Mouse (Mus musculus) gastrocnemius, postnatal 36 days (tissue): ENCODE measurements around the gene Cfap299. TPM values are rescaled to one million over a fixed set of nuclear protein-coding genes. Genes with fewer than 3 reads are reported as not detected.

Source experiments
- DNase-seq, 2 experiments: peaks; one replicate each; pipeline ENCODE4 v3.0.0; 2022
- intact Hi-C: fragments of 180-260 bp; cut with DNase I; formaldehyde crosslinking; loops from one replicate; pipeline ENCODE4 v1.15.1; 2025
- total RNA-seq, 2 experiments: library from RNA; stranded (reverse); gene quantifications; 2 replicates each; pipeline ENCODE4 v1.2.3; 2021

Cfap299 gene
- total RNA-seq, 2 experiments from 2014 or later = not detected

DNA sequence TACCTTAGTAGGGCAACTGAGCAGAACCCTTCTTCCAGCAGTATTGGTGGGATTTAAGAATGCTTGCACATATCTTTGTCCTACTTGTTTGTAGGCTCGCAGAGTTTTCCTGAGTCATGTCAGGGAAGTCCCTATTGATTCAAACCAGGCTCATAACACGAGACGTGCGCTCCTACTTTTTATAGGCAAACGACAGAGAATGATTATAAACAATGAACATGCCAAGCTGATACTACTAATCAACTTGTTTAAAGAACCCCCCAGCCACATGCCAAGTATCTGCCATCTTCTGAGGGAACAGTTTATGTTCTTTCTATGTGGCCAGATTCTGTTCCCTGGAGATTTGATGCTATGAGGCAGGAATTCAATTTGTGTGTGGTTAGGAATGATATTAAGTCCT lies 251.7 kb downstream of the Cfap299 start:
- intact Hi-C loops = no loop called here
- DNase-seq = no peak

DNA sequence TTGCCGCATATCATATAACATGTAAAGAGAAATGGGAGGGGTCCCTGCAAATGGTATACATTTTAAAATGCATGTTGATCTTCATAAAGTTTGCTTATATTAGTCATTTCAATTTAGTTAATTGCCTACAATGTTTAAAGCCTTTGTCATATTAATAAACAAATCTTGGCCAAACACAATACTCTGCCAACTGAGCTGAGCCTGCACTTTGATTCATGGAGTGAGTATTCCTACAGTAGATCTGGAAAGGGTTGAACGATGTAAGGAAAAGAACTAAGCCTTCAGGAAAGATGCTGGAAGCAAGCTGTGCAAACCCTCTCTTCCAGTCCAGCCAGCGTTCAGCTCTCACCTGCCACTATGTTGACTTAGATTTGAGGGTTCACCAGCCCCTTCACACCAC lies 252.9 kb downstream of the Cfap299 start:
- DNase-seq = no peak
- intact Hi-C loops = no loop called here

DNA sequence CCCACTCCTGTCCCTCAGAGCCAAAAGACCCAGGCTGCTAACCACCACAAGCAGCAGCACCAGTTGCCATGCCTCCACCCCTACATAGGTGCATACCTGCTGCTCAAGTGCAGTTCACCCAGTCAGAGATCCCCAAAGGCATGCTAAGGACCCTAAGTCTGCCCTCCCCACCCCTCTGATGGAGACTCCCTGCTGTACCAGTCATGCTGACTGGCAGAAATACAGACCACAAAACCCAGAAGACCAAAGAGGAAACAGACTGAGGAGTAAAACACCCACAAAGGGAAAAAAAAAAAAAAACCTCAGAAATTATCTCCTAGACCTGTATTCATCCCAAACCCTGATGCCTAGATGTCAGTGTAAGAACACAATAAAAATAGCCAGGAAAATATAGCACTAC lies 256.8 kb downstream of the Cfap299 start:
- no peak for DNase-seq
- intact Hi-C loops = no loop called here

DNA sequence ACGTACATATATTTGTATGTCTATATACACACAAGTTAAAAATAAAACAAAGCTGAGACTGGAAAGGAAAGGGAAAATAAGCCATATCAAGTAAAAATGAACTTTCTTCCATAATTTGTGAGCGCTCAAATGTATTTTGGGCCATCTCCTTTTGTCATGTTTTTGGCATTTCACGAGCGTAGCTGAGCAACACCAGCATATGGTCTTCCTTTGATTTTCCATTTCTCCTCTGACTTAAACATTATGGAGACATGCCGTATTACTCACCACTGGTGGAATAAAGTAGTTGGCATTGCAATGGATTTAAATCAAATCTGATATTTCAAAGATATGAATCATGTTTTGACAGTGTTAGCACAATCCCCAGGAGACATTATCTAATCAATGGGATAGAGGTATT lies 284.4 kb downstream of the Cfap299 start:
- intact Hi-C loops = no loop called here
- DNase-seq = no peak

DNA sequence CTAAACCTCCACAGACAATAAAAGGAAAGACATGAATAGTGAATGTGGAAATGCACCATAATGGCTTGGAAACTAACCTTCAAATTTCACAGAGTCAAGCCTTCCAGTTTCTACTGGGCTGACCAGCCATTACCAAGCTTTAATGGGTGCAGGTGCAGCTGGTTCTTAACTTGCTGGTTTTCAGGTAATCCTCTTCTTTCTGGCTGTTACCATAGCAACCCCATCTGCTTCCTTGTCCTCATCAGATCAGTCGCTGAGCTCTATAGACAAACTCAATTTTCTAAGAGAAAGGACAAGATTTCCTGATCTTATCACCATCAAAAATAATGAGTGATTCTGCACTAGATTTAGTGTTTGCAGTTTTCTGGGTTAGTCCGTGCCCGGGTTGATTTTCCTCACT lies 287.8 kb downstream of the Cfap299 start:
- intact Hi-C loops = no loop called here
- no peak for DNase-seq

DNA sequence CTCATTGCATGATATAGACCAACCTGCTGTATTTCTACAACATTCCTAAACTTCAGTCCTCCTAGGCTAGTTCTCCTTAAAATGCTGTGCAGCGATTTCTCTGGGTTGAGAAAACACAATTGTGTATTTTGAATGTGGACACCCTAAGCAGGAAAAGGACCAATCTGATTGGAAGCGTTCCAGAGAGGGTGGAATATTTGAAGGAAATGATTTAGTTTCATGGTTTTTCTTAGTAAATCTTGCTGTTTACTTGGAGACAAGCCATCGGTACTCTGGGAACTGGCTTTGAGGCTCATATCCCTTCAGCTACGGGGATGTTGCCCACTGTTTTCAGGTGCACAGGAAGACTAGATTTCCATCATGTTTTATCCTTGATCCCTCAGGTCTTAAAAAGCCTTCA lies 288.3 kb downstream of the Cfap299 start:
- intact Hi-C loops = no loop called here
- DNase-seq = no peak

DNA sequence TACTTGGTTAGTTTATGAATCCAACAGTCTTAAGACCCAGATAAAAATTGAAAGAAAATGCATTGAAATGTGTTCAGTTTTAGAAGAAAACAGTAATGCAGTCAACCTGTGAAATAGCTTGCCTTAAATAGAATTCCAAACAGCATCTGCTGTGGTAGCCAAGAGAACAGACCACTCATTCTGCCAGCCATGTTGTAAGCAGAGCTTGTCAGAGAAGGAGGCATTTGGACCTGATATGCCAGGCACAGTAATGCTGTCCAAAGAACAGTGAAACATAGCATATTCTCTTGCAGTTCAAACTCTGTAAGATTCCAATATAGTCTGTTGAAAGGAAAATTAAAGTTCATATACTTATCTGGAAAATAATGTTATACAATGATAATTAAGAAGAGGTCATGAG lies 321.2 kb downstream of the Cfap299 start:
- no peak for DNase-seq
- intact Hi-C loops = no loop called here

DNA sequence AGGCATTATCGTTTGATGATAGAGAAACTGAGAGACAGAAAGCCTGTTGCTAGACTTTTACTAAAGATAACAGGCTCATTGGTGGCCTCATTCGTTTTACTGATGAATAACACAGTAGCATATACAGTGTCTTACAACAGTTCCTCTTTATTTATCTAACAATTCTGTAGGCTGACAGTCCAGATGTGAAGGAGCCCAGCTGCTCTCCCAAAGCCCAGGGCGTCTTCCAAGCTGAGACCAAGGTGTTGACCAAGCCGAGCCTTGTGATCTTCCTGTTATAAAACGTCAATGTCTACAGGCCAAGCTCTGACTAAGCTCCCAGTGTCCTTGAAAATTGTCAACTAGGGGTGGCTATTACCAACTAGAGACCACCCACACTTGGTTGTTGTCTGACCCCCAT lies 321.9 kb downstream of the Cfap299 start:
- intact Hi-C loops = no loop called here
- no peak for DNase-seq

DNA sequence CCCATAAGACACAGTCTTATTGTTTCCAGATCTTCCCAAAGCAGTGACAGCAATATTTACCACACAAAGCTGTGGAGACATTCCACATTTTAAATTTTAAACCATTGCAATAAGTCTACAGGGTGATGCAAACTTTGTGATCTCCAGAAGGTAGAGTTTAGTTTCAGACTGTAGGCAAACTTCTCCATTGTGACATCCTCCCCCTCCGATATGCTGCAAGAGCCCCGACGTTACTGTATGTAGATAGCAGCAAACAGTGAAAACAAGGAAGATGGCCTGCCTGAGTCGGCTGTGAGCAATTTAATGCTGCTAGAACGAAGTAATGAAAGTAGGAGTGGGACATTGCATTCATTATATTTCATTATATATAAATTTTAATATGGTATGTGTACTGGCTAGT lies 359.1 kb downstream of the Cfap299 start:
- DNase-seq = no peak
- intact Hi-C loops = no loop called here

DNA sequence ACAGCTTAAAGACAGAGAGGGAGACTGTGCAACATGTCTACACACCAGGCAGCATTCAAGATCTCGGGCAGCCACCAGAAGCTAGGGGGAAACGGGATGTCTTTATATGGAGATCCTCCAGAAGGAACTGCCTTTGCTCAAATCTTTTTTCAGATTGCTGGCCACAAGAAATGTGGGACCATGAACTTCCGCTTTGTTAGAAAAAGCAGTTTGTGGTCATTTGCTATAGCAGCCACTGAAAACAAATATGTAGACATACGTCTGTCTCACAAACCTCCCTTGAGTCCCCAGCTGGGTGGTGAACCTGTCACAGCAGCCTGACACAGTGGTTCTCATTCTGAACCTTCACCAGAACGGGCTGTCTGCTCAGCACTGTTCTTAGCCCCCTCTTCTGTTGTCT lies 363.0 kb downstream of the Cfap299 start:
- DNase-seq = no peak
- intact Hi-C loops = no loop called here

DNA sequence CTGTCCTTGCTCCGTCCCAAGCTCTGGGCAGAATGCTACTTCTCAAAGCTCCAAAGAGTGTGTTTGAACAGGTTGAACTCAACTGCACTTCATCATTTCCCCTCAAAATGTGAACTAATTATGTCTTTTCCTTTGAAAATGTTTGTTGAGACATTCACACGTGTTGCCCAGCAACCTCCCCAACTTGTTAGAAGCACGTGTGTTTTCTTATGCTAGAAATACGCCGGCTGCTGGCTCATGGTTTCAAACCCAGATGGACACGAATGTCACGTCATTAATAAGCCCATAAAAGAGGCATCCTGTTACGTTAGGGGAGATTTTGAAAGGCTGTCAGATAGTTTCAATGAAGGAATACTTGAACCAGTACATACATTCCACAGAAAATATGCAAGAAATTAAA lies 367.2 kb downstream of the Cfap299 start:
- DNase-seq = no peak
- intact Hi-C loops = no loop called here

DNA sequence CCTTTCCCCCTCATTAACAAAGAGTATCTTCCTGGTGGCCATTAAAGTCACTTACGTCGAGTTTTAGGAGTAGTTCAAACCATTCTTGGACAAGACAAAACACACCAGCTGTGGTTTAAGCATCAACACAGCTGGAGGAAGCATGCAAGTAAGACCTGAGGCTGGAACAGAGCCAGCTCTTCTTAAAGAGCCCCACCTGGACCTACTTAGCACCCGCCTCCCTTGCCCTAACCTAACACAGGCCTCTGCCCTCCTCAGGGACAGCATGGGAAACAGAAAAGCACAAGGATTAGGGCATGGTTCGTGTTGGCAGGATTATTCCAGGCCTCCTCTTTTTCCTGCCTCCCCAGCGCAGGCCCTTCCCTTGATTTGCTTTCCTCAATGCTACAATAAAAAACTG lies 374.9 kb downstream of the Cfap299 start:
- intact Hi-C loops = no loop called here

DNA sequence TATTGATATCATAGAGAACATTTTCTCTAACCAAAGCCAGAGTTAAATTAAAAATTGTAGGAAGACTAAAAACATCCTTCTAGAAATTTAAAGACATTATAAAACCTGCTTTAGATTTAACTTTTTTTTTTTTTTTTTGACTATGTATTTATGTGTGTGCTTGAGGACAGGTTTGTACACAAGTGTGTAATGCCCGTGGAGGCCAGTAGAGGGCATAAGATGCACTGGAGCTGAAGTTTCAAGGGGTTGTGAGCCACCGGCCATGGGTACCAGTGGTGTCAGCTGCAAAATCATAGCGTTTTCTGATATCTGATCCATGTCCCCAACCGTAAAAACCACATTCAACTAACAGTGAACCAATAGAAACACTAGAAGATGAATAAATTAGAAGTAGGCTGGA lies 377.5 kb downstream of the Cfap299 start:
- intact Hi-C loops = no loop called here
- DNase-seq = no peak

More for the DNA sequence above, 374.9 kb downstream of the Cfap299 start:
- no peak for DNase-seq

DNA sequence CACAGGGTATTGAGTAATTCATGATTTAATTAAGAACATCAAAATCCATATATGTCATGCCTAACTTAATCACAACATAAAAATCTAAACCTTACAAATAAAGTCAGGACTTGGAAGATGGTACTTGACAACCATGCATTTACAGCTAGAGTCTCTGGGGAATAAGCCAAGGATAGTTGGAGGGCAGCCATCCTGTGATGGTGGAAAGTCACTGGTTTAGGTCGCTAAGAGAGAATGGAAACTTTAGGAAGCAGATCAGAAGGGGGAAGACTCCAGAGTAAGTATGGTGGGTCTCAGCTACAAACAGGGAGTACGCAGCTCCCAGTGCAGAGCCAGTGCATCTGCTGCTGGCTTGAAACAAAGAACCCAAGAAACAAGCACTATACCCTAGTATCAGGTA lies 386.3 kb downstream of the Cfap299 start:
- intact Hi-C loops = no loop called here
- DNase-seq = no peak

DNA sequence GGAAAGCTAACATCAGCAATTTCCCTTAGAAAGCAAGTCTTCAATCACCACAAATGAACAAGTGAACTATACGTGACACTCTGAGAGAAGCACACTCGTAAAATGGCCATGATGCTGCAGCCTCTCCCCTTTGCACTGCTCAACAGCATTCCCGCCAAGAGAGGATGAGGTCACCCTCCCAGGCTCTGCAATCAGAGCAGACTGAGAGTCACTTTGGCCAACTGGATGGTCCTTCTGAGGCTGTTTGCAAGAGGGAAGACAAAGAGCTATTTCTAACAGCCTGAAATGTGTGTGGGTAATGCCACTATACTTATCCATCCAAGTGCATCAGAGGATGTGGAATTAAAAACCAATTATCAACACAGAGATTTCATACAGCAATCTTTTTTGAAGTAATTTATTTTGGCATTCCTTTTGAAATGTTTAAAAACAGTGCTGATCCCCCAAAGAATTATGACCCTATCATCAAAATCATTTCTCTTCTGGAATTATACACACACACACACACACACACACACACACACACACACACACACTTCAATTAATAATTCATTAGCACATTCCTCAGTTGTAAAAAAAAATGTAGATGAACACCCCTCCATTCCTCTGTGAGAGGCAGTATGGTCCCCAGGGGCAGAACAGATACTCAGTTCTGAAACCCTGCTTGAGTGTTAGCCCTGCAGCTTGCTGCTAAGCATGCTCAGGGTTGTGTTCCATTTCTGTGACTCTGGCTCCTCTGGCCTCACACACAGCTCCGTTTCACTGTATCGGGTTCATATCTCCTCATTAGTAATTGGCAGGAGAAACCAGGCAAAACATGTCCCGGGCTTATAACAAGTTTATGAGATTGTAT lies 403.3 kb downstream of the Cfap299 start:
- intact Hi-C loops = no loop called here
- no peak for DNase-seq

DNA sequence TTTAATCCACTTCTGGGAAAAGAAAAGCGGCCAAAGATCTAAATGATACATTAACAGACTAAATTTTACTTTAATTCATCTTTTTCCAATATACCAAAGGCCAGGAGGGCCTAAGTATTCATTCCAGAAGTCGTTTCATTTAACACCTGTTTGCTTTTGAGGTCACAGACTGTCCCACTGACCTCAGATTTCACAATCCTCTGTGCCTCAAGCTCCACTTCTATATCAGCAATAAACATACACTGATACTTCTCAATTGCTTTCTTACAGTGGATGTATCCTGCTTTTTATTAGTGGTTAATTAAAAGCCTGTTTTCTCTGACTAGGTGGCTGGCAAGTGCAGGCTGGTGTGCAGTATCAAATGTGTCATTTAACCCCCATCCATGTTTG lies 403.9 kb downstream of the Cfap299 start:
- intact Hi-C loops = no loop called here
- DNase-seq = no peak

DNA sequence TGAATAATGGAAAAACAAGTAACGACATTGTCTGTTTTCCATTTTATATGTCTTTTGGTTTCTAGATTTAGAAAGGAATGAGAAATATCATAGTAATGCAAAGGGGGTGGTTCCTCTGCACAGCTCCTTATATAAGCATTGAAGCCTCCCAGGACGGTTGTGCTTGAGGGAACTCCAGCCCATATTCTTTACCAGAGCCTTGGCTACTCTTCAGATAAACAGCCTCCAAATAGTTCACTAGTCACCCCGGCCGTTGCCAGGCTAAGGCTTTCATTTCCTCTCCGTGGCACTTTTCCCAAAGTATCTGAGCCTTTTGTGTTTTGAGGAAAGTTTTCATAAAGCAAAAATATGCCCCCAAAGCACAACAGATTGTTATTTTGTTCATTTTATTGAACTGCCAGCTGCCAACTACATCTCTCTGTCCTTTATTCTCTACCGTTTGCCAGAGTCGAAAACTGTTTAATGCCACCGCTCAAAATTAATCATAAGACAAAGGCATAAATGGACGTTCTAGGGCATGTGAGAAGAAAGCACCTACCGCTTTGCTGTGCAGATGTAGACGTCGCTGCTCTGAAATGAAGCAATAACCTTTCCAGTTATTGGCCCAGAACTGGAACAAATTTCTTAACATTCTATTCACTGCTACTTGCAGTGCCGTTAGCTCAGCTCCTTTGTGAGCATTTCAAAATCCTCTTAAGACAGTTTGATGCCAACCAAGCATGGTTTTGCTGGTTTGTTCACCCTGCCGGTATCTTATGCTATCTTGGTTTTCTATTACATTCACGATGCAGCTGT lies 433.0 kb downstream of the Cfap299 start:
- DNase-seq = peak in 1 of 2 experiments; percentile 4
- intact Hi-C loops = no loop called here

DNA sequence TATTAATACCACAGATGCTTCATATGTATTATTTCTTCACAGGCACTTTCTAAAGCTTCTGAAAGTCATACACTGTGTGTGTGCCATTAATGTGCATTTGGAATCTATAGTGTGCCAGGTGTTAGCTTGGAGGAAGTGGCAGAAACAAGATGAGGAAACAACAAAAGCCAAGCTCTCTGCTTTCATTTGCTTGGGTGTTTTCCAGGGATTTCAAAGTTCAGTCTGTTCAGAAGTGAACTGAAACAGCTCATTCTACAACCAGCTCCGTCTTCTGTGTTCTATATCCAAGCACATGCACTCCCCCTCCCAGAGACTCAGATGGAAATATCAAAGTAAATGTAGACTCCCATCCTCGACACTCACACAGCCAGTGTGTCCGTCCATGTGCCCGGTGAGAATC lies 449.5 kb downstream of the Cfap299 start:
- intact Hi-C loops = no loop called here
- DNase-seq = no peak

DNA sequence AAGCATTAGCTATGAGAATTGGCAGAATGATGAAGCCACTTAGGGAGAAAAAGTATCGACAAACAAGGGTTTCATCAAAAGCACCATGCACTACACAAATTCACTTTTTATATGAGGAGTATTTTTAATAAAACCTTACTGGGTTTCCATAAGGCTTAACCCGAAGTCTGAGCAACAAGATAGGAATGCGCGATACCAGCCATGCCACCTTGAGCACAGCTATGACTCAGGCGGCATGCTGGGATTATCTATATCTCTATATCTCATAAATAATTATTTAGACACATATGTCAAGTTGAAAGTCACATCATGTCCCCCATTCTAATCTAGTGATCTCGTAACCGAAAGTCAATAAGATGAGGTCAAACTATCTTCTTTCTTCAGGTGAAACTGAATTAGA lies 453.0 kb downstream of the Cfap299 start:
- intact Hi-C loops = no loop called here
- no peak for DNase-seq

DNA sequence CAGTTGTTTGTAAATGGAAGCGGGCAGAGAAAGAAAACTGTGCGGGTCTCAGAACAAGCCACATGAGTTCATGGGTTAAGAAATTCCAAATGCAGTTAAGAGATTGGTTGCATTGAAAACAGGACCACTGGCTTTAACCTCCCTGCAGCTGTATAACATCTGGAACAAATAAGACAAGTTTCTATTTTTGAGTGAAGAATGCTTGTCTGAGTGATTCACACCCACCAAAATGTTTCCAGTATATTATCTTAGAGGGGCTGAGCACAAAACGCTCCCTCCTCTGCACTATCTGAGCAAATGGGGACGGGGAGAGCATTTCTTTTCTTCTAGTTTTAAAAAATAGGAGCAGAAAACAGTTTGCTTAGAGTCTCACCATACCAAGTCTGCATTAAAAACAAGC lies 458.6 kb downstream of the Cfap299 start:
- intact Hi-C loops = loop anchor here (5.0 kb wide), 1 partner anchor 65 kb away; no protein-coding TSS in a partner anchor
- DNase-seq = no peak

DNA sequence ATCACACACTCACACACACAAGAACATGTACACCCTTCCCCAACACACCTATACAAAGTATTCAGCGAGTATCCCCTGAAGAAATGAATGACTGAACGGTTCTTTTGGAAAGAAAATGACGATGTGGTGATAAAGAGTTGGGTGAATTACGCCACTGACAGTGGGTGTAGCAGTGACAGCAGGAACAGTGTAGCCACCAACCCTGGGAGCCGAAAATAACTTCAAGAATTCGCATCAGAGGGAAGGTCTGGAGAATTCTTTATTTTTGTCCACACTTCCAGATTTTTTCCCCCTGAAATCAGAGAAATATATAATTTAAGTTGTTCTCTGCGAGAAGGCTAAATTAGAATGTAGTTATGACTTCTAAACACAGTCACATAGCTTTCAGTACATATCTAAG lies 459.5 kb downstream of the Cfap299 start:
- intact Hi-C loops = loop anchor here (5.0 kb wide), 1 partner anchor 66 kb away; no protein-coding TSS in a partner anchor
- no peak for DNase-seq
